Mouse (Mus musculus): ENCODE results near the gene Ppil2.

GRCm38 (mm10) chr16:17088346-17088745 is 22.7 kb downstream of the Ppil2 start:
- TF ChIP-seq CTCF (IDR thresholded peaks at IDR 0.05) (peak; percentile 22; the same call in 1 of the 2 replicates), EP300 (IDR thresholded peaks at IDR 0.05) (no peak)

All from lung, postnatal 0 days (tissue).